In the genomic region with DNA sequence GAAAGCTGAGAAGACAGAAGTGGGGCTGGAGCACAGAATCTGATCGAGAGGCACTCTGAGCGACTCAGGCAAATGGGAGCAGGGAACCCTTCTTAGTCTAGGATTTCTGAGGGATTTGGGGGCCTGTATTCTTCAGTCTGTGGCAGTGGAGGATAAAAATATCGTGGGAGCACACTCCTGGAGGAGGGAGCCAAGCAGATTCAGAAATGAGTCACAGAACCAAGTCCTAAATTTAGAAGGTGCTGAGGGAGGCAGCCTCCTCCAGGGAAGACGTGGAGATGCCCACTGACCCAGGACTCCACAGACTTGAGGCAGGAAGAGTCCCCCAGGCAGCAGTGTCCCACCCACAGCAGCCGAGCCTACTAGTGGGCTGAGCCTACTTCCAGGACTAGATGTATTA, we compare ENCODE assay signal across 17 mouse cellular contexts. TPM values are rescaled to one million over a fixed set of nuclear protein-coding genes. Genes with fewer than 3 reads are reported as not detected.
DNase-seq lines count a peak whose midpoint lies in the region; ATAC-seq and TF ChIP-seq lines count a peak whose summit lies in the region.
"Had no signal": no experiment of that assay in that cellular context is flagged by ENCODE, and none has a peak within 500 bp of the region (broad histone marks: within the 10 kb centered on the region; RNA-seq: fewer than 3 reads in every experiment).

No protein-coding gene starts in this region.

- intact Hi-C loops in left cerebral cortex, adult 2 months (cut with DNase I): loop anchor here (1.0 kb wide), 1 partner anchor 14 kb away; no protein-coding TSS in a partner anchor

- H3K27ac ChIP-seq in kidney, embryonic 15.5 days: peak overlapping the region; percentile 64
- no peak overlapping the region for H3K27ac ChIP-seq in midbrain, embryonic 11.5 days (ENCODE audit: low read depth, low read length)
- no peak overlapping the region for H3K27ac ChIP-seq in midbrain, embryonic 16.5 days (ENCODE audit: low read length)
- peak overlapping the region; percentile 92 for H3K27ac ChIP-seq in left cerebral cortex, adult 2 months
- H3K27ac ChIP-seq in forebrain, embryonic 16.5 days (ENCODE audit: low read length): no peak overlapping the region
- H3K27ac ChIP-seq: neural tube, embryonic 12.5 days had no signal

- 59% methylated on average over 5 of the region's 5 CpGs for WGBS in kidney, embryonic 15.5 days
- 68% methylated on average over 5 of the region's 5 CpGs for WGBS in midbrain, embryonic 11.5 days
- 63% methylated on average over 5 of the region's 5 CpGs for WGBS in midbrain, embryonic 16.5 days
- WGBS in forebrain, embryonic 16.5 days: 81% methylated on average over 5 of the region's 5 CpGs

- peaks cover 23% of the 10 kb centered on the region; the same call in 1 of the 2 replicates for H3K4me1 ChIP-seq in kidney, embryonic 15.5 days
- H3K4me1 ChIP-seq in midbrain, embryonic 11.5 days (ENCODE audit: control insufficient read depth, insufficient read depth, low read length): no peaks in the 10 kb centered on the region
- peaks cover 9% of the 10 kb centered on the region; the same call in 1 of the 2 replicates for H3K4me1 ChIP-seq in midbrain, embryonic 16.5 days (ENCODE audit: control insufficient read depth, insufficient read depth, low read length)
- H3K4me1 ChIP-seq in forebrain, embryonic 16.5 days (replicated peaks; ENCODE audit: control insufficient read depth, insufficient read depth, low read length): no peaks in the 10 kb centered on the region; the same call in 1 of the 2 replicates
- H3K4me1 ChIP-seq: neural tube, embryonic 12.5 days had no signal

- H3K27me3 ChIP-seq in kidney, embryonic 15.5 days: no peaks in the 10 kb centered on the region; the same call in 1 of the 2 replicates
- 0 out of 2 replicates have a peak, but pooled peaks cover 3% of the 10 kb centered on the region for H3K27me3 ChIP-seq in midbrain, embryonic 11.5 days (ENCODE audit: control insufficient read depth, insufficient read depth, low read length)
- no peaks in the 10 kb centered on the region for H3K27me3 ChIP-seq in midbrain, embryonic 16.5 days (ENCODE audit: control insufficient read depth, insufficient read depth, low read depth, low read length)
- no peaks in the 10 kb centered on the region for H3K27me3 ChIP-seq in forebrain, embryonic 16.5 days (replicated peaks; ENCODE audit: control insufficient read depth, insufficient read depth, low read length)
- H3K27me3 ChIP-seq: neural tube, embryonic 12.5 days had no signal

- no peak for DNase-seq in kidney, postnatal 14 days
- DNase-seq in midbrain, embryonic 11.5 days (ENCODE audit: low spot score, missing footprints): peak; percentile 64
- peak; percentile 49 to 58 for DNase-seq in left cerebral cortex, adult 2 months (ENCODE audit: extremely low spot score in 1 of 2, low spot score in 2 of 2)
- DNase-seq in right cerebral cortex, postnatal 25 days: peak; percentile 57
- DNase-seq in adrenal gland, postnatal 14 days: no peak
- DNase-seq: adrenal gland, postnatal 36 days; heart, adult 18-20 months; kidney, postnatal 10 days; layer of hippocampus, postnatal 36 days; thymus, postnatal 4 days had no signal

- no peaks in the 10 kb centered on the region for H3K9me3 ChIP-seq in kidney, embryonic 15.5 days (replicated peaks)
- H3K9me3 ChIP-seq in midbrain, embryonic 11.5 days (ENCODE audit: control insufficient read depth, low read length): no peaks in the 10 kb centered on the region
- no peaks in the 10 kb centered on the region for H3K9me3 ChIP-seq in midbrain, embryonic 16.5 days (replicated peaks; ENCODE audit: control insufficient read depth, low read length, poor library complexity, severe bottlenecking)
- H3K9me3 ChIP-seq in forebrain, embryonic 16.5 days (ENCODE audit: control insufficient read depth, low read length): no peaks in the 10 kb centered on the region
- H3K9me3 ChIP-seq: neural tube, embryonic 12.5 days had no signal

- H3K36me3 ChIP-seq in kidney, embryonic 15.5 days: no peaks in the 10 kb centered on the region
- H3K36me3 ChIP-seq in midbrain, embryonic 11.5 days (ENCODE audit: control insufficient read depth, insufficient read depth, low read length): no peaks in the 10 kb centered on the region
- H3K36me3 ChIP-seq in midbrain, embryonic 16.5 days (ENCODE audit: control insufficient read depth, insufficient read depth, low read length): no peaks in the 10 kb centered on the region
- no peaks in the 10 kb centered on the region for H3K36me3 ChIP-seq in forebrain, embryonic 16.5 days (ENCODE audit: control insufficient read depth, insufficient read depth)
- H3K36me3 ChIP-seq: neural tube, embryonic 12.5 days had no signal

- no peak for TF ChIP-seq CTCF in left cerebral cortex, adult 2 months (IDR thresholded peaks at IDR 0.05)

- no peak overlapping the region for H3K4me3 ChIP-seq in kidney, embryonic 15.5 days (replicated peaks)
- H3K4me3 ChIP-seq in midbrain, embryonic 11.5 days (ENCODE audit: low read depth, low read length): no peak overlapping the region
- no peak overlapping the region for H3K4me3 ChIP-seq in midbrain, embryonic 16.5 days (ENCODE audit: low read depth, low read length)
- H3K4me3 ChIP-seq in left cerebral cortex, adult 2 months: no peak overlapping the region
- H3K4me3 ChIP-seq in forebrain, embryonic 16.5 days (replicated peaks; ENCODE audit: low read length): no peak overlapping the region
- H3K4me3 ChIP-seq: neural tube, embryonic 12.5 days had no signal

- no peak overlapping the region for H3K4me2 ChIP-seq in kidney, embryonic 15.5 days
- no peak overlapping the region for H3K4me2 ChIP-seq in midbrain, embryonic 11.5 days
- H3K4me2 ChIP-seq in midbrain, embryonic 16.5 days (ENCODE audit: low read length): no peak overlapping the region
- H3K4me2 ChIP-seq in forebrain, embryonic 16.5 days (ENCODE audit: low read length): no peak overlapping the region
- H3K4me2 ChIP-seq: liver, embryonic 11.5 days; neural tube, embryonic 12.5 days had no signal

- ATAC-seq in kidney, embryonic 15.5 days (replicated peaks; ENCODE audit: low FRiP score): no peak
- no peak for ATAC-seq in midbrain, embryonic 11.5 days (ENCODE audit: low FRiP score)
- no peak for ATAC-seq in midbrain, embryonic 16.5 days
- ATAC-seq in forebrain, embryonic 16.5 days: no peak
- ATAC-seq: inflammation-experienced regulatory T-cells, adult 6 months; lung, postnatal 0 days had no signal

- no peak overlapping the region for H3K9ac ChIP-seq in kidney, embryonic 15.5 days
- H3K9ac ChIP-seq in midbrain, embryonic 11.5 days (ENCODE audit: low read length): no peak overlapping the region
- no peak overlapping the region for H3K9ac ChIP-seq in midbrain, embryonic 16.5 days (ENCODE audit: low read depth, low read length)
- H3K9ac ChIP-seq in forebrain, embryonic 16.5 days (replicated peaks; ENCODE audit: low read depth, low read length): no peak overlapping the region
- H3K9ac ChIP-seq: neural tube, embryonic 12.5 days had no signal

RNA-seq across cellular contexts. Expression of gene Stard10, which starts 2.5 kb away (rescaled TPM):
- polyA plus RNA-seq in kidney, embryonic 15.5 days (2015; fragmentation: Nextera tagmentation; extraction: Ambion mirVana): 55.4 and 58.5 TPM in 2 replicates
- polyA plus RNA-seq in midbrain, embryonic 11.5 days (2014; fragmentation: Nextera tagmentation; extraction: Ambion mirVana): 5.3 and 5.7 TPM in 2 replicates
- 6.7 and 8.3 TPM in 2 replicates for polyA plus RNA-seq in midbrain, embryonic 16.5 days (2015; fragmentation: Nextera tagmentation; extraction: Ambion mirVana)
- 10 to 100 TPM; 81.7 to 84.3 TPM for total RNA-seq in left cerebral cortex, adult 2 months (2021)
- 6.1 and 6.2 TPM in 2 replicates for polyA plus RNA-seq in forebrain, embryonic 16.5 days (2015; fragmentation: Nextera tagmentation; extraction: Ambion mirVana)
- 20.2 and 77.9 TPM in 2 replicates for total RNA-seq in adrenal gland, postnatal 14 days (2021)

RNA-seq across cellular contexts. Expression of gene Atg16l2, which starts 12.3 kb away (rescaled TPM):
- polyA plus RNA-seq in kidney, embryonic 15.5 days (2015; fragmentation: Nextera tagmentation; extraction: Ambion mirVana): 17.4 and 18.5 TPM in 2 replicates
- polyA plus RNA-seq in midbrain, embryonic 11.5 days (2014; fragmentation: Nextera tagmentation; extraction: Ambion mirVana): 8.5 and 14.8 TPM in 2 replicates
- 29.3 and 36.3 TPM in 2 replicates for polyA plus RNA-seq in midbrain, embryonic 16.5 days (2015; fragmentation: Nextera tagmentation; extraction: Ambion mirVana)
- 10 to 100 TPM; 67.5 to 67.8 TPM for total RNA-seq in left cerebral cortex, adult 2 months (2021)
- polyA plus RNA-seq in forebrain, embryonic 16.5 days (2015; fragmentation: Nextera tagmentation; extraction: Ambion mirVana): 28.7 and 33.0 TPM in 2 replicates
- total RNA-seq in adrenal gland, postnatal 14 days (2021): 16.6 and 21.5 TPM in 2 replicates

RNA-seq across cellular contexts. Expression of gene Arap1, which starts 33.5 kb away (rescaled TPM):
- 78.9 and 97.1 TPM in 2 replicates for polyA plus RNA-seq in kidney, embryonic 15.5 days (2015; fragmentation: Nextera tagmentation; extraction: Ambion mirVana)
- 10.8 and 11.2 TPM in 2 replicates for polyA plus RNA-seq in midbrain, embryonic 11.5 days (2014; fragmentation: Nextera tagmentation; extraction: Ambion mirVana)
- polyA plus RNA-seq in midbrain, embryonic 16.5 days (2015; fragmentation: Nextera tagmentation; extraction: Ambion mirVana): 8.8 and 11.4 TPM in 2 replicates
- 10 to 100 TPM; 16.6 to 22.1 TPM for total RNA-seq in left cerebral cortex, adult 2 months (2021)
- 7.7 and 8.8 TPM in 2 replicates for polyA plus RNA-seq in forebrain, embryonic 16.5 days (2015; fragmentation: Nextera tagmentation; extraction: Ambion mirVana)
- 39.7 and 55.7 TPM in 2 replicates for total RNA-seq in adrenal gland, postnatal 14 days (2021)

Comparison
In these comparisons a context has a peak if more than half of its experiments do, and no peak if none do; other contexts are left out.
1. H3K27ac ChIP-seq: peak in kidney, embryonic 15.5 days (single experiment) and left cerebral cortex, adult 2 months (single experiment); none in midbrain, embryonic 11.5 days (single experiment), midbrain, embryonic 16.5 days (single experiment) and forebrain, embryonic 16.5 days (single experiment).
2. DNase-seq: peak in midbrain, embryonic 11.5 days (single experiment), left cerebral cortex, adult 2 months (2 of 2) and right cerebral cortex, postnatal 25 days (single experiment); none in kidney, postnatal 14 days (single experiment) and adrenal gland, postnatal 14 days (single experiment).